Mouse (Mus musculus): ENCODE measurements around the gene Hnrnpa3.

DNA sequence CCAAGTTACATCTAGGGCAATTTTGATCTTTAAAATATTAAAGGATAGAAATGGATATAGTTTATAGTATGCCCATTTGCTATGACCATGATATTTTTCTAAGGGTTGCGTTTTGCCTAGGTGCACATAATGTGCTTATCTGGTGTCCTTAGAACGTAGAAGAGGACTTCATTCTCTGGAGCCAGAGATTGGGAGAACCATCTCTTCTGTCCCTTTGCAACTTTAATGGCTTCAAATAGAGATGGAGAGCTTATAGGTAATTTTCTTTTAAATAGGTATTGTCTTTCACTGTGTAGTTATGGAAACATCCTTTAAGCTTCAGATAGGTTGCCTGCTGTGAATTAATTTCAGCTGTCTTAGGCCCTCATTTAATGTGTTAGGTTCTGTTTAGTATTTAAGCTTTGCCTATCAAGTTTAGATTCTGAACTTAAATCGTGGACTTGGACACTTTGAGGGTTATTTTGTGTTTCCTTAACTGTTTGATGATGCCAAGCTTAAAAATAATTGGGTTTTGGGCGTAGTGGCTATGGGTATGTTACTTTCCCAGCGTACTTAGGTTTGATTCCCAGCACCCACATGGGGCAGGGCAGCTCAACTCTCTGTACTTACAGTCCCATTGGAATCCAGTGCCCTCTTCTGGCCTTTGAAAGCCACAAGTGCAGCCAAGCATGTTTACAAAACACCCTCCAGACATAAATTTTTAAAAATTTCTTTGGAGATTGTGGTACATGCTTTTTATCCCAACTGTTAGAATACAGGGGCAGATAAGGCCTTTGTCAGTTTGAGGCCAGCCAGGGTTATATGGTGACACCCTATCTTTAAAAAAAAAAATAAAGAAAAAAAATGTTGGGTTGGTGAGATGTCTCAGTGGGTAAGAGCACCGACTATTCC lies 11.6 kb downstream of the Hnrnpa3 start:
- TF ChIP-seq EP300 (IDR thresholded peaks at IDR 0.05; ENCODE audit: low read depth) (no peak), CTCF (IDR thresholded peaks at IDR 0.05; ENCODE audit: low read depth) (peak; percentile 14; the same call in 1 of the 2 replicates)

All from heart, postnatal 0 days (tissue).